Mouse (Mus musculus) 3T3-L1 (cell line): ENCODE data around the gene Gm5861.
"Not testable (repeated sequence)": the region's sequence is repeated elsewhere in the genome, so short reads cannot be mapped to it uniquely, and the experiment has no call there.

Experiments
- DNase-seq: peaks from one replicate; pipeline ENCODE4 v3.0.0-alpha.2; 2015; ENCODE audit warnings: low read depth, low spot score

Gene Gm5861

GRCm38 (mm10) chr5:11182772-11183171 lies at the start of gene Gm5861:
TSS of gene Gm5861 (plus strand) at chr5:11183072.
- DNase-seq, result not testable (repeated sequence)

GRCm38 (mm10) chr5:11138031-11138430 lies 44.8 kb upstream of the Gm5861 start:
- DNase-seq, result not testable (repeated sequence)
